Mouse (Mus musculus) CD4-positive helper T cell, adult 2 months (primary cell): ENCODE measurements around the gene Itpkc.
A peak's percentile ranks its signal among the peaks of the same experiment; 100 is the strongest.

Source experiments
- DNase-seq: peaks from one replicate; pipeline ENCODE4 v3.0.0-alpha.2; 2012; ENCODE audit warnings: low read depth, missing footprints, low spot score

Gene Itpkc

GRCm38 (mm10) chr7:27165007-27165655 is 63.3 kb downstream of the Itpkc start:
- DNase-seq: no peak

GRCm38 (mm10) chr7:27164112-27164947 is 64.1 kb downstream of the Itpkc start:
- DNase-seq: no peak

GRCm38 (mm10) chr7:27163450-27163805 is 65.0 kb downstream of the Itpkc start:
- no peak for DNase-seq

- no peak for DNase-seq
Observed at GRCm38 (mm10) chr7:27162780-27163449, 65.5 kb downstream of the Itpkc start.

GRCm38 (mm10) chr7:27161744-27162143 is 66.7 kb downstream of the Itpkc start:
- DNase-seq: no peak

- DNase-seq: no peak
Observed at GRCm38 (mm10) chr7:27160921-27161320, 67.5 kb downstream of the Itpkc start.

GRCm38 (mm10) chr7:27159882-27160281 is 68.6 kb downstream of the Itpkc start:
- peak; percentile 87 for DNase-seq

GRCm38 (mm10) chr7:27159256-27159655 is 69.2 kb downstream of the Itpkc start:
- no peak for DNase-seq

- no peak for DNase-seq
Observed at GRCm38 (mm10) chr7:27158171-27158570, 70.3 kb downstream of the Itpkc start.
